Mouse (Mus musculus): ENCODE results near the gene Hoxa9. TPM values are rescaled to one million over a fixed set of nuclear protein-coding genes. Genes with fewer than 3 reads are reported as not detected.
A peak's percentile ranks its signal among the peaks of the same experiment; 100 is the strongest.

The Hoxa9 gene
- polyA plus RNA-seq, 1 experiment from 2014 or later = 0.54 TPM

DNA sequence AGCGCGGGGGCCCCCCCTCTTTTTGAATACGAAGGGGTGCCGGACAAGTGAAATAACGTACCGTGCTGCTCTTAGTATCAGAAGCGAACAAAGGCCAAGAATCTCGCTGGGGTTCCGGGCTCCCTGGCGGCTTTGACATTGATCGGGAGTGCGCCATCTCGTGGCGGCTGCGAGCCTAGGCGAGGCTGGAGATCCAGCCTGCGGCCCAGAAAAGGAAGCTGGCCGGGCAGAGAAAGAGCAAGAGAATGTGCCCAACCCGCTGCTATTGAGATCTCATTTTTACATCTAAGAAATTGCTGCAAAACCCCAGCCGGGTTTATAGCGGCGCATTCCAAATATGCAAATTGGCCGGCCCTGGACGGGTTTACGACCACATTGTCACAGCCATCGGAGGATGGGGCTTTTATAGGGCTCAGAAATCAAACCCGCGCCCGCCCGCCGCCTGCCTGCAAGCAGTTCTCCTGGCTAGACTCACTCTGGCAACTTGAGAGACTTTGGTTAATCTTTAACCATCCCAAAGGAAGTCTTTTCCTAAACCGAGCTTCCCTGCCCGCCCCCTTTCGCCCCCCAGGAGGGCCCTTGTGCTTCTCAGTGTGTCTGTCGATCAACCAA, 9.6 kb upstream of the Hoxa9 start, which contains the start of gene Hoxa10:
TSS of gene Hoxa10 (minus strand) at position 466 of the 612 bp plus-strand sequence.
- 2% methylated on average over 35 of the region's 35 CpGs for WGBS
- no peak within 1 kb of the TSS for H3K27ac ChIP-seq (ENCODE audit: poor library complexity, severe bottlenecking)
- 0 out of 2 replicates have a peak, but pooled peaks cover 6% of the 10 kb centered on the region for H3K4me1 ChIP-seq (replicated peaks)
- peaks cover 90% of the 10 kb centered on the region for H3K27me3 ChIP-seq (replicated peaks)
- H3K36me3 ChIP-seq = no peaks in the 10 kb centered on the region
- peak within 1 kb of the TSS; percentile 48 for H3K4me2 ChIP-seq
- H3K9me3 ChIP-seq (replicated peaks) = no peaks in the 10 kb centered on the region
- ATAC-seq (ENCODE audit: insufficient number of reproducible peaks, low FRiP score) = no peak
- H3K9ac ChIP-seq = no peak within 1 kb of the TSS
- H3K4me3 ChIP-seq = peak within 1 kb of the TSS; percentile 26

DNA sequence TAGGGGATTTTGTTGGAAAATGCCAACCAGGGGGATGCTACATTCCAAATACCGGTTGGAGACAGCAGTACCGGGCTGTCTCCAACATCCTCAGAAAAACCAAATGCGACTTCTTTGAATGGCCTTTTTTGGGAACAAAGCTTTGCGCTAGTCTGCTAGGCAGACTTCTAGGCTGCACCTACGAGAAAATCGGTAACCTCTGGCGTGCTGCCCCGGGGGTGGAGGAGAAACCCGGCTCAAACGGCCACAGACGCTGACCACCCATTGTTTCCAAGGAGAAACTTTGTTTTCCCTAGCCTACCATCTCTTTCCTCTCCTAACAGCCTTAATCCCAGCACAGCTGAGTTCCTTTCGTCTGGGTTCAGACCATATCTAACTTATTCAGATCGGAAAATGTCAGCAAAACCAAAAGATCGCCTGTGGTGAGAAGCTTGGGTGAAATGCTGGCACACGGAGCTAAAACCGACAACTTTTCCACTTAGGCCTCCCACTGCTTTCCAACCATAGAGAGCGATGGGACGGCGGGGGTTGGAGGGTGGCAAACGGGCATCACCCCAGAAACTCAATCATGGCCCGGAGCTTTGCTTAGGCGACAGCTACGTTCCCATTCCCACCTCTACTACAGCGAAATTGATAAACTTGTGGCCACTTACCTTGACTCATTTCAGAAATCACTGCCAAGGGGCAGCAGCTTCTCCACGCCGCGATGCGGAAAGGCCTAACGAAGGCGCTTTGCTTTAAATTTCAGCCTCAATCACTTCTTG, 8.9 kb upstream of the Hoxa9 start:
- H3K9me3 ChIP-seq (replicated peaks) = no peaks in the 10 kb centered on the region
- no peak overlapping the region for H3K27ac ChIP-seq (ENCODE audit: poor library complexity, severe bottlenecking)
- 1% methylated on average over 30 of the region's 30 CpGs for WGBS
- H3K4me2 ChIP-seq = peak overlapping the region; percentile 48
- ATAC-seq (ENCODE audit: insufficient number of reproducible peaks, low FRiP score) = no peak
- 0 out of 2 replicates have a peak, but pooled peaks cover under 1% of the 10 kb centered on the region for H3K4me1 ChIP-seq (replicated peaks)
- peak overlapping the region; percentile 26 for H3K4me3 ChIP-seq
- H3K36me3 ChIP-seq = no peaks in the 10 kb centered on the region
- H3K9ac ChIP-seq = no peak overlapping the region
- peaks cover 90% of the 10 kb centered on the region for H3K27me3 ChIP-seq (replicated peaks)

DNA sequence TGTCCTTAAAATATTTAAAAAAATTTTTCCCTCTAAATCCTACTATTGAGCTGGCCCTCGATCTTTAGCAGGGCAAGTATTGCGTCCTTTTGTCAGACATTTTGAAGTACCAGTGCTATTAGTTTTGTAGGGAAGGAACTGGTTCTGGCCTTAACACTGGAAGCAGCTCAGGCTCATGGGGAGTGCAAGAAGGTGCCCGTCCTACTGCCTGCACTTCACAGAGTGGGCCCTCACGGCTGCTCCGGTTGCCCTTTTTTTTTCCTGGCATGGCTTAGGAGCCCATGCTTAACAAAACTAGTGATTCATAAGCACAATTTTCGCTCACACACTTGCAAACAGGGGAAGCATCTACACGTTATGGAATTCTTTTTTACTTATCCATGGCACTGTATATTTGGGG, 8.1 kb upstream of the Hoxa9 start:
- no peak overlapping the region for H3K4me2 ChIP-seq
- peaks cover 91% of the 10 kb centered on the region for H3K27me3 ChIP-seq (replicated peaks)
- H3K4me3 ChIP-seq = no peak overlapping the region
- H3K36me3 ChIP-seq = no peaks in the 10 kb centered on the region
- H3K4me1 ChIP-seq (replicated peaks) = no peaks in the 10 kb centered on the region
- H3K9ac ChIP-seq = no peak overlapping the region
- no peak overlapping the region for H3K27ac ChIP-seq (ENCODE audit: poor library complexity, severe bottlenecking)
- no peak for ATAC-seq (ENCODE audit: insufficient number of reproducible peaks, low FRiP score)
- no peaks in the 10 kb centered on the region for H3K9me3 ChIP-seq (replicated peaks)
- WGBS = 1% methylated on average over 7 of the region's 7 CpGs

DNA sequence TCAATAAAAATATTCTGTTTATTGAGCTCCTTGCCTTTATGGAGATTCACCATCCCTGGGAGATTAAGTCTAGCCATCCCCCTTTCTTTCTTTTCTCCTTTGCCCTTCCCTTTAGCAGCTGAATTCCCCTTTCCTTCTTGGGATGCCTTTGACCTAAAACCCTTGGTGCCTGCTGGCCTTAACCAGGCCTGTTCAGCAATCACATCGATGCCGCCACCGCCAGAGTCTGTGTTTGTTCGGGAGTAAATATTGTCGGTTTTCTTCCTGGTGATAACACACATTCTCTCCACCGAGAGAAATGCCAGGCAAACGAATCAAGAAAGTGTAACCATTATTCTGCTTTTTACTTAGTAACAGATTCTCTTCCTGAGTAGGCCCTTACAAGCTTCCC, 7.3 kb upstream of the Hoxa9 start:
- Histone ChIP-seq H3K4me2 (no peak overlapping the region), H3K27ac (ENCODE audit: poor library complexity, severe bottlenecking) (no peak overlapping the region), H3K4me1 (replicated peaks) (no peaks in the 10 kb centered on the region), H3K27me3 (replicated peaks) (peaks cover 91% of the 10 kb centered on the region), H3K4me3 (no peak overlapping the region), H3K36me3 (no peaks in the 10 kb centered on the region), H3K9me3 (replicated peaks) (no peaks in the 10 kb centered on the region), H3K9ac (no peak overlapping the region)
- WGBS = under 1% methylated on average over 7 of the region's 7 CpGs
- ATAC-seq (ENCODE audit: insufficient number of reproducible peaks, low FRiP score) = no peak

DNA sequence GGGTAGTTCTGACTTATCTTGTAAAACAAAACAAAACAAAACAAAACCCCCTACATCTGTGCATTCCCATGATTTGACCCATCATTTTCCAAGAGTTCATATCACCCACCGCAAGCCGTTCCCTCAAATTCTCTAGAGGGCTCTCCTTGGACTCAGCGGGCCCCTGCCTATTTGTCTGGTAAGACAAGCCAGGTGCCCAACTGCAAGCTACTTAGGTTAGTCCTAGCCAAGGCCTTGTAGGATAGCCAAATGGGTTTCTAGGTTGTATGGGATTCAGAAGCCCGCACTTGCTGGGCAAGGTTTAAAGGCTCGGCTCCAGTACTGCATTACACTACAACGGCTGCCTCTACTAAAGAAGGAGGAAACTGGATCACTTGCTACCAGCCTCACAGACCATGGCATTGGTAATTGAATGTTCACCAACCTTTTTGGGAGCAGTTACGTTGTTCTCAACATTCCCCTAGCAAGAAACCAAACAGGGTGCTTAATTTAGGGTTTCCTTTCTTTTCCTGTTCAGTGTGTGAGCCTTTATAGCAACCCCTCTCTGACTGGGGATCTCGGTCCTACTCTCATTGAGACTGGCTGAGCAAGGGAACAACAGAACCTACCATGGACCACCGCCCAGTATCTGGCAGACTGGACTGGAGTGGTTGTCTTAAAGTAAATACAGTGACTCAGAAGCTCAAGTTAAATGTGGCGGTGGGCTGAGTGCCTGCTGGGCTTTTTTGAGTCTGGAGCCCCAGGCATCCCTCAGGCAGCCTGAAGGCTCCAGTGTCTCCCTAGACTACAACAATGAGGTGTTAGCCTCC, 6.7 kb upstream of the Hoxa9 start:
- 0 out of 2 replicates have a peak, but pooled peaks cover 2% of the 10 kb centered on the region for H3K4me1 ChIP-seq (replicated peaks)
- WGBS = 8% methylated on average over 10 of the region's 10 CpGs
- H3K36me3 ChIP-seq = no peaks in the 10 kb centered on the region
- peaks cover 91% of the 10 kb centered on the region for H3K27me3 ChIP-seq (replicated peaks)
- no peak overlapping the region for H3K27ac ChIP-seq (ENCODE audit: poor library complexity, severe bottlenecking)
- no peak overlapping the region for H3K9ac ChIP-seq
- no peaks in the 10 kb centered on the region for H3K9me3 ChIP-seq (replicated peaks)
- H3K4me2 ChIP-seq = no peak overlapping the region
- no peak for ATAC-seq (ENCODE audit: insufficient number of reproducible peaks, low FRiP score)
- H3K4me3 ChIP-seq = no peak overlapping the region

DNA sequence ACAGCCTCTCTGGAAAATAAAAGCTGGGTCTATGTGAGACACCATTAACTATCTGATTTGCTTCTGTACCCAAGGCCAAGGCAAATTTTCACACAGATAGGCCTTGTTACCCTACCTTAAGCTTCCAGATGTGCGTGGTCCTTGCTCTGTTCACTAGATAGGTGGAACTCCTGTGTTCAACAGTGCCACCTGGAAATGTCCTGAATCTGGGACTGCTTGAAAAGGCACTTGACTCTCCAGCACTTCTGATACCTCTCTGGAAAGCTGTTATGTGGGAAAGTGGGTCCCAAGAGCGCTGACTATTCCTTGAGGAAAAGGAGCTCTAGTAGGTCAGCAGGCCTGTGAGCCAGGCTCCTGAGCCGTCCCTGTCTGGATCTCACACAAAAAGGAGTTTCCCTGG, 5.9 kb upstream of the Hoxa9 start:
- Histone ChIP-seq H3K9ac (no peak overlapping the region), H3K4me3 (no peak overlapping the region), H3K27ac (ENCODE audit: poor library complexity, severe bottlenecking) (no peak overlapping the region), H3K36me3 (no peaks in the 10 kb centered on the region), H3K9me3 (replicated peaks) (no peaks in the 10 kb centered on the region), H3K4me1 (replicated peaks) (0 out of 2 replicates have a peak, but pooled peaks cover 3% of the 10 kb centered on the region), H3K4me2 (no peak overlapping the region), H3K27me3 (replicated peaks) (peaks cover 92% of the 10 kb centered on the region)
- WGBS = 20% methylated on average over 3 of the region's 3 CpGs
- ATAC-seq (ENCODE audit: insufficient number of reproducible peaks, low FRiP score) = no peak

DNA sequence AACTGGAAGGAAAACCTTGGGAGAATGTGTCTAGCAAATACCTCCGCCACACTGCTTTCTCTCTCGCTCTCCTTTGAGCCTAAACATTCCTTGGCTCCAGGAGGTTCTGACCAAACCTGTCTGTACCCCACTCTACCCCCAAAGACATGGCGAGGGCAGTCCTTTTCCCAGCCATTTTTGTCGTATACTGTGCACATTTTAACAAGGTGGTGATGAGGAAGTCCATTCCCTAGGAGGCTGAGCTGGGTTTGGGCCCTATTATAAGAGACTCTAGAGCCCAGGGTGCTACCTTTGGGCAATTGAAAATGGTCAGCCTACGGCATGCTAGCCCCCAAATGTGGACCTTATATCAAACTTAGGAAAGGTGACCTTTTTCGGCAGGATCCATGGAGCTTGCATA, 5.0 kb upstream of the Hoxa9 start:
- no peak for ATAC-seq (ENCODE audit: insufficient number of reproducible peaks, low FRiP score)
- H3K4me3 ChIP-seq = no peak overlapping the region
- 19% methylated on average over 6 of the region's 6 CpGs for WGBS
- H3K9ac ChIP-seq = no peak overlapping the region
- no peaks in the 10 kb centered on the region for H3K36me3 ChIP-seq
- no peak overlapping the region for H3K27ac ChIP-seq (ENCODE audit: poor library complexity, severe bottlenecking)
- no peak overlapping the region for H3K4me2 ChIP-seq
- H3K27me3 ChIP-seq (replicated peaks) = peaks cover 87% of the 10 kb centered on the region
- no peaks in the 10 kb centered on the region for H3K9me3 ChIP-seq (replicated peaks)
- H3K4me1 ChIP-seq (replicated peaks) = 0 out of 2 replicates have a peak, but pooled peaks cover 3% of the 10 kb centered on the region

DNA sequence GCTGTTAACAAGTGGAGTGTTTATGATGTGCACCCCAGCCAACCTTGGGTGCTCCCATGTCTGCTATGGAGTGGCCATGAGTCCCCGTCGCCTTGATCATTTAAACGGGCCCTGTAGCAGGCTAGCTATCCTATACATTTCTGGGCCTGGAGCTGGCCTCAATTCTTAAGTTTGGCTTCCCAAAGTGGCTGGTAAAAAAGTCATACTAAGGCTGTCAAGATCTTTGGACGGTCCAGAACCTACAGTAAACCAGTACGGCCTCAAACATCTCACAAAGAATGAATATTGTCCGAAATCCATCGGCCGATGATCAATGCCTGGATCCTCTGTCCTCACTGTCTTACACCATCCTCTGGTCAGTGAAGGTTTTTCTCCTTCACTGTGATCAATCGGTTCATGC, 4.4 kb upstream of the Hoxa9 start:
- H3K4me1 ChIP-seq (replicated peaks) = peaks cover 3% of the 10 kb centered on the region; the same call in 1 of the 2 replicates
- H3K4me3 ChIP-seq = no peak overlapping the region
- H3K36me3 ChIP-seq = no peaks in the 10 kb centered on the region
- H3K9me3 ChIP-seq (replicated peaks) = no peaks in the 10 kb centered on the region
- WGBS = 28% methylated on average over 9 of the region's 9 CpGs
- peaks cover 88% of the 10 kb centered on the region for H3K27me3 ChIP-seq (replicated peaks)
- H3K9ac ChIP-seq = no peak overlapping the region
- H3K4me2 ChIP-seq = no peak overlapping the region
- ATAC-seq (ENCODE audit: insufficient number of reproducible peaks, low FRiP score) = no peak
- no peak overlapping the region for H3K27ac ChIP-seq (ENCODE audit: poor library complexity, severe bottlenecking)

DNA sequence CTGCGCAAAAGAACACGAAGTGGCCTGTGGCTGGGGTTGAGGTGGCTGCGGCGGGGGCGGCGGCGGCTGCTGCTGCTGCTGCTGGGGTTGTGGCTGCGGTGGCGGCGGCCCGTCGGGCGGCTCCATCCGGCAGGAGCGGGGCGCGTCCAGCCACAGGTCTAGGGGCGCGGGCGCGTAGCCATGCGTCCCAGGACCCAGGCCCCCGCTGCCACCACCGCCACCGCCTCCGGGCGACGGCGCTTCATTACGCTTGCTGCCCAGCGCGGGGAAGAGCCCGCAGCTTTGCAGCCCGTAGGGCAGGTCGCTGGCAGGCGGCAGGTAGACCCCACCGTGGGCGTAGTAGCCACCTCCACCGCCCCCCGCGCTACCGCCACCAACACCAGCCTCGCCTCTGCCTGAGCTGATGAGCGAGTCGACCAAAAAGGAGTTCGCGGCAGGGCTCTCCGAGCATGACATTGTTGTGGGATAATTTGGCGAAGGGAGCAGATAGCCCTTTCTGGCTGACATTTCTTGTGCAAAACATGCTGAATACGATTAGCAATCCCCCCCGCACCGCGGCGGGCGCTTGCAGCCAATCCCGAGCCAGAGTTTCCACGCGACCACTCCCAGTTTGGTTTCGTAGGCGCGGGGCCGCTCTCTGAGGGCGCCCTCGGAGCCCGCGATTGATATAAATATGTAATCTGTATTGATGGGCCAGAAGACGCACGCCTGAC, 3.7 kb upstream of the Hoxa9 start:
- no peaks in the 10 kb centered on the region for H3K9me3 ChIP-seq (replicated peaks)
- WGBS = 2% methylated on average over 66 of the region's 68 CpGs
- no peaks in the 10 kb centered on the region for H3K36me3 ChIP-seq
- peaks cover 3% of the 10 kb centered on the region; the same call in 1 of the 2 replicates for H3K4me1 ChIP-seq (replicated peaks)
- H3K4me2 ChIP-seq = no peak overlapping the region
- H3K27ac ChIP-seq (ENCODE audit: poor library complexity, severe bottlenecking) = no peak overlapping the region
- ATAC-seq (ENCODE audit: insufficient number of reproducible peaks, low FRiP score) = no peak
- H3K4me3 ChIP-seq = no peak overlapping the region
- no peak overlapping the region for H3K9ac ChIP-seq
- peaks cover 88% of the 10 kb centered on the region for H3K27me3 ChIP-seq (replicated peaks)

DNA sequence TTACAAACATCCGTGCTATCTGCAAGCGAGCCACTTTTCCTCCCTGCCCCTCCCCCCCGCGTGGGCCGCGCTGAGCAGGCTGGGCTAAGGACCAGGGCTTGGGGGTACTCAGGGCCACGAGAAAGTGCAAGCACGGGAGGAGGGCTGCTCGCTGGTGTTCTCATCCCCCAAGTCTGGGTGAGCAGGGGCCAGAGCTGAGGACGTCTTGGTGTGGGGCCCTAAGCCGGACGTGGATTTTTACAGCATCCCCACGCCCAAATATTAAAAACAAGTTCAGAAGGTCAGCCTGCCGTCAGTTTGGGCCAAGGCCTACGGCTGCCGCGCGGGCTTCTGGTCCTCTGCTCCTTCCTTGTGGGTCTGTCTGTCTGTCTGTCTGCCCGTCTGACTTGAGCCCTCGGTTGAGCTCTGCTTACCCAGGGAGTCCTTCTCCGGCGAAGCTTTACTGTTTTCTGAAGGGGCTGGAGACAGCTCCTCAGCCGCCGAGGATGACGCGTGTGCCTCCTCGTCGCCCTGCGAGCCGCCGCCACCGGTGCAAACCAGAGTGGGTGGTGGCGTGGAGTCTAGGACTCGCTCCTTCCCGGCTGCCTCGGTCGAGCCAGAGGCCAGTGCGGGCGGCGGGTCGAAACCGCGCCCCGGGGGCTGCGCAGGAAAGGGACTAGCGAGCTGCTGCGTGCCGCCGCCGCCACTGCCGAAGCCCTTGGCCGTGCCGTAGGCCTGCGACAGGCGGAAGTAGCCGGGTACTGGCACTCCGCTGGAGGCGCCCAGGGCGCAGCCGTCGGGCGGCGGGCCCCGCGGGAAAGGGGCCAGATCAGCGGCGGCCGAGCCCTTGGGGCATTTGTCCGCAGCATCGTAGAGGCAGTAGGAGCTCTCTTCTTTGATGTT, 2.9 kb upstream of the Hoxa9 start:
- no peak overlapping the region for H3K9ac ChIP-seq
- no peak overlapping the region for H3K4me3 ChIP-seq
- no peak for ATAC-seq (ENCODE audit: insufficient number of reproducible peaks, low FRiP score)
- WGBS = 2% methylated on average over 70 of the region's 70 CpGs
- H3K4me1 ChIP-seq (replicated peaks) = peaks cover 3% of the 10 kb centered on the region; the same call in 1 of the 2 replicates
- H3K4me2 ChIP-seq = no peak overlapping the region; the same call in 1 of the 2 replicates
- no peaks in the 10 kb centered on the region for H3K9me3 ChIP-seq (replicated peaks)
- H3K36me3 ChIP-seq = no peaks in the 10 kb centered on the region
- H3K27ac ChIP-seq (ENCODE audit: poor library complexity, severe bottlenecking) = no peak overlapping the region
- peaks cover 90% of the 10 kb centered on the region for H3K27me3 ChIP-seq (replicated peaks)
